8 mouse cellular contexts compared by ENCODE assay signal in genomic region chr1:182340281-182340680, GRCm38 (mm10). TPM values are rescaled to one million over a fixed set of nuclear protein-coding genes. Genes with fewer than 3 reads are reported as not detected.
DNase-seq lines count a peak whose midpoint lies in the region; ATAC-seq and TF ChIP-seq lines count a peak whose summit lies in the region.

No protein-coding gene starts in this region.

- no peak for ATAC-seq in hindbrain, postnatal 0 days

- peak overlapping the region; percentile 96 for H3K9ac ChIP-seq in hindbrain, postnatal 0 days (replicated peaks; ENCODE audit: low read length)

- DNase-seq in left cerebral cortex, adult 2 months (ENCODE audit: extremely low spot score in 1 of 2, low spot score in 2 of 2) = no peak
- DNase-seq in left cerebral cortex, adult 9 months (ENCODE audit: low spot score in 2 of 2) = no peak
- DNase-seq in hindbrain, postnatal 0 days (ENCODE audit: low spot score) = no peak
- DNase-seq in adrenal gland, postnatal 10 days = no peak
- DNase-seq in adrenal gland, postnatal 4 days (ENCODE audit: low spot score in 2 of 2) = no peak
- no peak for DNase-seq in gastrocnemius, adult 18-20 months (ENCODE audit: low spot score)

- no peak overlapping the region; the same call in 1 of the 2 replicates for H3K27ac ChIP-seq in left cerebral cortex, adult 2 months
- H3K27ac ChIP-seq in cortical plate, adult 2 months (ENCODE audit: insufficient read depth, low read length) = no peak overlapping the region
- no peak overlapping the region for H3K27ac ChIP-seq in hindbrain, postnatal 0 days

- peak overlapping the region; percentile 91 for H3K4me2 ChIP-seq in hindbrain, postnatal 0 days (ENCODE audit: low read depth, low read length)
- peak overlapping the region; percentile 86 for H3K4me2 ChIP-seq in myocyte (ENCODE audit: low read depth)

- H3K4me3 ChIP-seq in left cerebral cortex, adult 2 months = peak overlapping the region; percentile 99
- H3K4me3 ChIP-seq in cortical plate, adult 2 months (ENCODE audit: insufficient read depth, low read length) = peak overlapping the region; percentile 88
- H3K4me3 ChIP-seq in hindbrain, postnatal 0 days (ENCODE audit: low read length) = peak overlapping the region; percentile 95
- H3K4me3 ChIP-seq in myocyte = peak overlapping the region; percentile 42

- no peaks in the 10 kb centered on the region for H3K9me3 ChIP-seq in hindbrain, postnatal 0 days (ENCODE audit: low read length)

- TF ChIP-seq CTCF in left cerebral cortex, adult 2 months (IDR thresholded peaks at IDR 0.05) = no peak
- no peak for TF ChIP-seq CTCF in cortical plate, adult 2 months (IDR thresholded peaks at IDR 0.05; ENCODE audit: extremely low read depth, insufficient read depth, low read length)
- no peak for TF ChIP-seq CTCF in hindbrain, postnatal 0 days (IDR thresholded peaks at IDR 0.05; ENCODE audit: low read depth)

- peaks cover 60% of the 10 kb centered on the region for H3K79me2 ChIP-seq in myocyte (ENCODE audit: control insufficient read depth, insufficient read depth)

- H3K27me3 ChIP-seq in hindbrain, postnatal 0 days (ENCODE audit: insufficient read depth, low read length) = no peaks in the 10 kb centered on the region
- no peaks in the 10 kb centered on the region for H3K27me3 ChIP-seq in myocyte (ENCODE audit: control insufficient read depth, insufficient read depth, insufficient read length)

- H3ac ChIP-seq in myocyte (ENCODE audit: control insufficient read depth, insufficient read length) = peak overlapping the region; percentile 96

- H3K4me1 ChIP-seq in cortical plate, adult 2 months (ENCODE audit: control insufficient read depth, insufficient read depth, low read length) = peaks cover 7% of the 10 kb centered on the region
- peaks cover 9% of the 10 kb centered on the region; the same call in 1 of the 2 replicates for H3K4me1 ChIP-seq in hindbrain, postnatal 0 days (ENCODE audit: insufficient read depth, low read length)

- 26% methylated on average over 7 of the region's 7 CpGs for WGBS in hindbrain, postnatal 0 days

- no peak for TF ChIP-seq POLR2A in cortical plate, adult 2 months (IDR thresholded peaks at IDR 0.05; ENCODE audit: extremely low read depth, insufficient read depth, low read length)
- TF ChIP-seq POLR2A in myocyte (IDR thresholded peaks at IDR 0.05; ENCODE audit: insufficient read length, low read depth) = no peak

- intact Hi-C loops in left cerebral cortex, adult 2 months (cut with DNase I) = loop anchor here (2.0 to 5.0 kb wide), 3 partner anchors 57 to 318 kb away; partner anchors contain the start of genes Degs1 and Trp53bp2

- H3K36me3 ChIP-seq in hindbrain, postnatal 0 days (ENCODE audit: insufficient read depth, low read length) = no peaks in the 10 kb centered on the region
- H3K36me3 ChIP-seq in myocyte (ENCODE audit: control insufficient read depth, insufficient read depth) = no peaks in the 10 kb centered on the region

TF ChIP-seq in myocyte, 11 proteins besides CTCF, POLR2A, EP300 and RAD21:
- TF ChIP-seq REST (IDR thresholded peaks at IDR 0.05; ENCODE audit: insufficient read depth, insufficient read length) (no peak), TCF3 (IDR thresholded peaks at IDR 0.05; ENCODE audit: insufficient read length, low read depth) (no peak), USF1 (IDR thresholded peaks at IDR 0.05; ENCODE audit: low read depth) (no peak)

RNA-seq across cellular contexts. Expression of gene Fbxo28, which starts 1.1 kb away (rescaled TPM):
- 10 to 100 TPM; 53.2 to 55.4 TPM for total RNA-seq in left cerebral cortex, adult 2 months (2021)
- 25.9 and 27.4 TPM in 2 replicates for polyA plus RNA-seq in cortical plate, adult 2 months (2012; rRNA removed)
- 26.0 and 35.0 TPM in 2 replicates for total RNA-seq in hindbrain, postnatal 0 days (2014; rRNA removed)
- 14.9 and 15.8 TPM in 2 replicates for polyA plus RNA-seq in hindbrain, postnatal 0 days (2015; fragmentation: Nextera tagmentation; extraction: Ambion mirVana)
- 16.9 TPM for polyA plus RNA-seq in myocyte (2012; fragmentation: generic; extraction: Trizol)
- 10 to 100 TPM; 28.9 to 33.9 TPM for total RNA-seq in adrenal gland, postnatal 10 days (2021)
- total RNA-seq in adrenal gland, postnatal 4 days (2021) = 10 to 100 TPM; 32.9 to 35.1 TPM
- 10 to 100 TPM; 21.0 to 22.1 TPM for total RNA-seq in gastrocnemius, adult 18-20 months (2021)

RNA-seq across cellular contexts. Expression of gene Degs1, which starts 57.7 kb away (rescaled TPM):
- total RNA-seq in left cerebral cortex, adult 2 months (2021) = 10 to 100 TPM; 58.8 to 62.4 TPM
- polyA plus RNA-seq in cortical plate, adult 2 months (2012; rRNA removed) = 77.2 and 88.7 TPM in 2 replicates
- 101 and 107 TPM in 2 replicates for total RNA-seq in hindbrain, postnatal 0 days (2014; rRNA removed)
- polyA plus RNA-seq in hindbrain, postnatal 0 days (2015; fragmentation: Nextera tagmentation; extraction: Ambion mirVana) = 134 and 135 TPM in 2 replicates
- polyA plus RNA-seq in myocyte (2012; fragmentation: generic; extraction: Trizol) = 110 TPM
- 10 to 100 TPM; 81.0 to 81.3 TPM for total RNA-seq in adrenal gland, postnatal 10 days (2021)
- total RNA-seq in adrenal gland, postnatal 4 days (2021) = 10 to 100 TPM; 88.7 to 90.2 TPM
- 10 to 100 TPM; 15.8 to 17.0 TPM for total RNA-seq in gastrocnemius, adult 18-20 months (2021)

Comparison
In these comparisons a context has a peak if more than half of its experiments do, and no peak if none do; other contexts are left out.
1. H3K4me3 ChIP-seq: peak in every context shown above with its lines; median percentile 99 in left cerebral cortex, adult 2 months; 95 in hindbrain, postnatal 0 days; 88 in cortical plate, adult 2 months; 42 in myocyte.